In the genomic region with DNA sequence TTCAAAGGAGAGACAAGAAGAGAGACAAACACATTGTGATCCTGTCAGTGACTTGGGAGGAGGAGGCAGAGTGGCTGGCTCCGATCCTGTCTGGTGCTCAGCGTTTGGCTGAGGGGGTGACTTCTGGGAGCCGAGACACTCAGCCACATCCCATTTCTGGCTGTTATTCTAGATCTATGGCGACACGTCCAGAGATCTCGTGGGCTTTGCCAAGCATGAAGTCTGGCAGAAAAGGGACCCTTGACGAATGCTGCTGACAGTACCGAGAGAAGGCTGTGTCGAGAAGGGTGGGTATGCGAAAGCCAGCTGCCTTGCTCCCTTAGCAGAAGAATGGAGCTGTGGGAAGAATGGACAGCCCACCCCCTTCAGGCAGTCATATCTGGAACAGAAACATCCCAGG, we compare ENCODE assay signal across 11 mouse cellular contexts. TPM values are rescaled to one million over a fixed set of nuclear protein-coding genes. Genes with fewer than 3 reads are reported as not detected.
A peak's percentile ranks its signal among the peaks of the same experiment; 100 is the strongest.
DNase-seq lines count a peak whose midpoint lies in the region; ATAC-seq and TF ChIP-seq lines count a peak whose summit lies in the region.
"Had no signal": no experiment of that assay in that cellular context is flagged by ENCODE, and none has a peak within 500 bp of the region (broad histone marks: within the 10 kb centered on the region; RNA-seq: fewer than 3 reads in every experiment).

No protein-coding gene starts in this region.

- H3K4me3 ChIP-seq in limb, embryonic 13.5 days, result no peak overlapping the region
- no peak overlapping the region for H3K4me3 ChIP-seq in limb, embryonic 10.5 days
- peak overlapping the region; percentile 2; the same call in 1 of the 2 replicates for H3K4me3 ChIP-seq in heart, embryonic 13.5 days
- H3K4me3 ChIP-seq in intestine, postnatal 0 days (ENCODE audit: low read depth, low read length), result no peak overlapping the region
- H3K4me3 ChIP-seq: neural tube, embryonic 13.5 days had no signal

- no peak for TF ChIP-seq CTCF in intestine, postnatal 0 days (IDR thresholded peaks at IDR 0.05; ENCODE audit: low read depth)

- no peaks in the 10 kb centered on the region for H3K9me3 ChIP-seq in limb, embryonic 13.5 days
- no peaks in the 10 kb centered on the region for H3K9me3 ChIP-seq in limb, embryonic 10.5 days (replicated peaks)
- no peaks in the 10 kb centered on the region for H3K9me3 ChIP-seq in heart, embryonic 13.5 days
- H3K9me3 ChIP-seq in intestine, postnatal 0 days (ENCODE audit: control insufficient read depth), result no peaks in the 10 kb centered on the region
- H3K9me3 ChIP-seq: neural tube, embryonic 13.5 days had no signal

- peak overlapping the region; percentile 48 for H3K27ac ChIP-seq in limb, embryonic 13.5 days
- no peak overlapping the region for H3K27ac ChIP-seq in limb, embryonic 10.5 days
- peak overlapping the region; percentile 60 for H3K27ac ChIP-seq in heart, embryonic 13.5 days (replicated peaks)
- H3K27ac ChIP-seq in intestine, postnatal 0 days (ENCODE audit: low read depth, low read length), result no peak overlapping the region
- H3K27ac ChIP-seq: neural tube, embryonic 13.5 days had no signal

- no peak for DNase-seq in limb, embryonic 10.5 days (ENCODE audit: low spot score)
- peak; percentile 96 for DNase-seq in heart, adult 11 months
- DNase-seq in layer of hippocampus, adult 11-12 months (ENCODE audit: low spot score), result no peak
- DNase-seq in frontal cortex, postnatal 10 days (ENCODE audit: low spot score in 2 of 2), result no peak
- DNase-seq: kidney, postnatal 14 days; right cerebral cortex, postnatal 4 days; thymus, adult 2 months had no signal

- no peak for ATAC-seq in limb, embryonic 13.5 days (ENCODE audit: low FRiP score, low read depth)
- no peak for ATAC-seq in heart, embryonic 13.5 days (ENCODE audit: extremely low read depth, insufficient number of reproducible peaks, low FRiP score, low TSS enrichment)
- no peak for ATAC-seq in intestine, postnatal 0 days

- peaks cover 34% of the 10 kb centered on the region for H3K36me3 ChIP-seq in limb, embryonic 13.5 days
- peaks cover 41% of the 10 kb centered on the region for H3K36me3 ChIP-seq in limb, embryonic 10.5 days
- peaks cover 37% of the 10 kb centered on the region for H3K36me3 ChIP-seq in heart, embryonic 13.5 days
- H3K36me3 ChIP-seq in intestine, postnatal 0 days (ENCODE audit: control insufficient read depth, insufficient read depth), result peaks cover 24% of the 10 kb centered on the region

- no peak overlapping the region for H3K9ac ChIP-seq in limb, embryonic 13.5 days
- peak overlapping the region; percentile 34; the same call in 1 of the 2 replicates for H3K9ac ChIP-seq in heart, embryonic 13.5 days
- no peak overlapping the region for H3K9ac ChIP-seq in intestine, postnatal 0 days (ENCODE audit: low read depth, low read length)
- H3K9ac ChIP-seq: neural tube, embryonic 13.5 days had no signal

- H3K27me3 ChIP-seq in limb, embryonic 13.5 days, result no peaks in the 10 kb centered on the region
- no peaks in the 10 kb centered on the region for H3K27me3 ChIP-seq in limb, embryonic 10.5 days (ENCODE audit: low read depth, poor library complexity, severe bottlenecking)
- no peaks in the 10 kb centered on the region for H3K27me3 ChIP-seq in heart, embryonic 13.5 days (replicated peaks)
- no peaks in the 10 kb centered on the region for H3K27me3 ChIP-seq in intestine, postnatal 0 days (replicated peaks; ENCODE audit: control insufficient read depth, insufficient read depth, low read length)
- H3K27me3 ChIP-seq: neural tube, embryonic 13.5 days had no signal

- 81% methylated on average over 10 of the region's 10 CpGs for WGBS in limb, embryonic 13.5 days
- 86% methylated on average over 10 of the region's 10 CpGs for WGBS in limb, embryonic 10.5 days
- WGBS in heart, embryonic 13.5 days, result 51% methylated on average over 10 of the region's 10 CpGs
- WGBS in intestine, postnatal 0 days, result 66% methylated on average over 10 of the region's 10 CpGs

- no peak overlapping the region for H3K4me2 ChIP-seq in limb, embryonic 13.5 days (replicated peaks)
- H3K4me2 ChIP-seq in heart, embryonic 13.5 days, result peak overlapping the region; percentile 34; the same call in 1 of the 2 replicates
- H3K4me2 ChIP-seq in intestine, postnatal 0 days (replicated peaks; ENCODE audit: low read depth), result 0 out of 2 replicates have a peak overlapping the region, but pooled peaks have one; percentile 24
- H3K4me2 ChIP-seq: neural tube, embryonic 13.5 days had no signal

- H3K4me1 ChIP-seq in limb, embryonic 13.5 days, result peaks cover 19% of the 10 kb centered on the region
- H3K4me1 ChIP-seq in limb, embryonic 10.5 days, result peaks cover 18% of the 10 kb centered on the region
- H3K4me1 ChIP-seq in heart, embryonic 13.5 days, result peaks cover 43% of the 10 kb centered on the region
- peaks cover 10% of the 10 kb centered on the region for H3K4me1 ChIP-seq in intestine, postnatal 0 days (replicated peaks; ENCODE audit: control insufficient read depth, insufficient read depth, low read length)

RNA-seq across cellular contexts. Expression of a gene that starts 15.6 kb away (rescaled TPM):
- 19.4 and 19.7 TPM in 2 replicates for polyA plus RNA-seq in limb, embryonic 13.5 days (2015; fragmentation: Nextera tagmentation; extraction: Ambion mirVana)
- polyA plus RNA-seq in limb, embryonic 10.5 days (2016; fragmentation: Nextera tagmentation; extraction: Ambion mirVana), result 18.6 and 22.9 TPM in 2 replicates
- polyA plus RNA-seq in heart, embryonic 13.5 days (2015; fragmentation: Nextera tagmentation; extraction: Ambion mirVana), result 19.7 and 20.7 TPM in 2 replicates
- polyA plus RNA-seq in intestine, postnatal 0 days (2015; fragmentation: Nextera tagmentation; extraction: Ambion mirVana), result 16.8 and 19.0 TPM in 2 replicates

RNA-seq across cellular contexts. Expression of a gene that starts 23.5 kb away (rescaled TPM):
- polyA plus RNA-seq in limb, embryonic 13.5 days (2015; fragmentation: Nextera tagmentation; extraction: Ambion mirVana), result 0.18 and 0.26 TPM in 2 replicates
- polyA plus RNA-seq in limb, embryonic 10.5 days (2016; fragmentation: Nextera tagmentation; extraction: Ambion mirVana), result 0.23 and 0.48 TPM in 2 replicates
- 0.14 TPM in 1 of 2 replicates, not detected in the other for polyA plus RNA-seq in heart, embryonic 13.5 days (2015; fragmentation: Nextera tagmentation; extraction: Ambion mirVana)
- polyA plus RNA-seq in intestine, postnatal 0 days (2015; fragmentation: Nextera tagmentation; extraction: Ambion mirVana), result 0.09 and 0.18 TPM in 2 replicates

RNA-seq across cellular contexts. Expression of a gene that starts 27.8 kb away (rescaled TPM):
- 7.3 and 8.9 TPM in 2 replicates for polyA plus RNA-seq in limb, embryonic 13.5 days (2015; fragmentation: Nextera tagmentation; extraction: Ambion mirVana)
- 8.0 and 9.7 TPM in 2 replicates for polyA plus RNA-seq in limb, embryonic 10.5 days (2016; fragmentation: Nextera tagmentation; extraction: Ambion mirVana)
- 3.9 and 4.1 TPM in 2 replicates for polyA plus RNA-seq in heart, embryonic 13.5 days (2015; fragmentation: Nextera tagmentation; extraction: Ambion mirVana)
- polyA plus RNA-seq in intestine, postnatal 0 days (2015; fragmentation: Nextera tagmentation; extraction: Ambion mirVana), result 2.3 and 4.8 TPM in 2 replicates

RNA-seq across cellular contexts. Expression of a gene that starts 40.0 kb away (rescaled TPM):
- polyA plus RNA-seq in limb, embryonic 13.5 days (2015; fragmentation: Nextera tagmentation; extraction: Ambion mirVana), result 6.1 and 9.6 TPM in 2 replicates
- 12.6 and 14.8 TPM in 2 replicates for polyA plus RNA-seq in limb, embryonic 10.5 days (2016; fragmentation: Nextera tagmentation; extraction: Ambion mirVana)
- polyA plus RNA-seq in heart, embryonic 13.5 days (2015; fragmentation: Nextera tagmentation; extraction: Ambion mirVana), result 5.5 TPM in 2 replicates
- 1.3 and 1.8 TPM in 2 replicates for polyA plus RNA-seq in intestine, postnatal 0 days (2015; fragmentation: Nextera tagmentation; extraction: Ambion mirVana)

RNA-seq across cellular contexts. Expression of a gene that starts 40.0 kb away (rescaled TPM):
- 34.0 and 34.3 TPM in 2 replicates for polyA plus RNA-seq in limb, embryonic 13.5 days (2015; fragmentation: Nextera tagmentation; extraction: Ambion mirVana)
- polyA plus RNA-seq in limb, embryonic 10.5 days (2016; fragmentation: Nextera tagmentation; extraction: Ambion mirVana), result 25.9 and 32.2 TPM in 2 replicates
- 21.8 and 24.2 TPM in 2 replicates for polyA plus RNA-seq in heart, embryonic 13.5 days (2015; fragmentation: Nextera tagmentation; extraction: Ambion mirVana)
- polyA plus RNA-seq in intestine, postnatal 0 days (2015; fragmentation: Nextera tagmentation; extraction: Ambion mirVana), result 31.5 and 31.6 TPM in 2 replicates

Comparison
In these comparisons a context has a peak if more than half of its experiments do, and no peak if none do; other contexts are left out.
1. H3K27ac ChIP-seq: peak in limb, embryonic 13.5 days (single experiment) and heart, embryonic 13.5 days (single experiment); none in limb, embryonic 10.5 days (single experiment) and intestine, postnatal 0 days (single experiment).